Mouse (Mus musculus): ENCODE data around the gene Pdcd6. TPM values are rescaled to one million over a fixed set of nuclear protein-coding genes. Genes with fewer than 3 reads are reported as not detected.

The Pdcd6 gene
- total and polyA plus RNA-seq, 2 experiments from 2014 or later = 60.3 to 90.8 TPM

GRCm38 (mm10) chr13:74316386-74316785 is 994 bp downstream of the Pdcd6 start:
- WGBS = 24% methylated on average over 4 of the region's 4 CpGs
- peak overlapping the region; percentile 71; the same call in 1 of the 2 replicates for H3K27ac ChIP-seq (ENCODE audit: low read depth)
- peak overlapping the region; percentile 70 for H3K9ac ChIP-seq (replicated peaks; ENCODE audit: low read depth, low read length)
- peak overlapping the region; percentile 67 for H3K4me2 ChIP-seq (ENCODE audit: low read depth, low read length)
- peaks cover 40% of the 10 kb centered on the region for H3K36me3 ChIP-seq (replicated peaks; ENCODE audit: control insufficient read depth, insufficient read depth, low read length)
- H3K27me3 ChIP-seq (ENCODE audit: control insufficient read depth, insufficient read depth, low read length) = no peaks in the 10 kb centered on the region
- ATAC-seq (ENCODE audit: insufficient read depth, low read depth) (no peak), DNase-seq (ENCODE audit: low spot score) (no peak)
- peaks cover 12% of the 10 kb centered on the region for H3K4me1 ChIP-seq (ENCODE audit: control insufficient read depth, insufficient read depth)
- peak overlapping the region; percentile 71 for H3K4me3 ChIP-seq (ENCODE audit: low read depth, low read length)
- no peak for TF ChIP-seq CTCF (IDR thresholded peaks at IDR 0.05; ENCODE audit: low read depth)
- TF ChIP-seq EP300 (IDR thresholded peaks at IDR 0.05; ENCODE audit: low read depth) = no peak
- no peaks in the 10 kb centered on the region for H3K9me3 ChIP-seq (replicated peaks; ENCODE audit: control insufficient read depth, low read length)

DNA sequence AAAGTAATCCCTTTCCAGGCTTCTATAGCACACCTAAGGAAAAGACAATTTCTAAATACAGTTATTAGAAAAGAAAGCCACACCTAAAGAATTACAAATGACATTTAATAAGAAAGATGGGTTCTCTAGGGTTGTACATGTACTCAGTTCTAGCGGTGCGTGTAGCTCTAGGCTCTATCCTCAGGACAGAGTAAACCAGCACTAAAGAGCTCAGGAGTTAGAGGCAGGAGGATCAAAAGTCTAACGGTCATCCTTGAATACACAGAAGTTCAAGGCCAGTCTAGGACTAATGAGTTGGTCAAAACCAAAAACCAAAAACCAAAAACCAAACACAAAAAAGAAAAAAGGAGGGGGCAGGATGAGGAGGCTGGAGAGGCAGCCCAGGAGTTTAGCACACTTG is 2.8 kb downstream of the Pdcd6 start:
- H3K9me3 ChIP-seq (replicated peaks; ENCODE audit: control insufficient read depth, low read length) = no peaks in the 10 kb centered on the region
- no peak for ATAC-seq (ENCODE audit: insufficient read depth, low read depth)
- WGBS = 94% methylated on average over 3 of the region's 3 CpGs
- H3K27ac ChIP-seq (ENCODE audit: low read depth) = no peak overlapping the region
- peaks cover 38% of the 10 kb centered on the region for H3K36me3 ChIP-seq (replicated peaks; ENCODE audit: control insufficient read depth, insufficient read depth, low read length)
- DNase-seq (ENCODE audit: low spot score) = no peak
- H3K4me3 ChIP-seq (ENCODE audit: low read depth, low read length) = no peak overlapping the region
- TF ChIP-seq CTCF (IDR thresholded peaks at IDR 0.05; ENCODE audit: low read depth) (no peak), EP300 (IDR thresholded peaks at IDR 0.05; ENCODE audit: low read depth) (no peak)
- H3K4me1 ChIP-seq (ENCODE audit: control insufficient read depth, insufficient read depth) = peaks cover 12% of the 10 kb centered on the region
- no peak overlapping the region for H3K4me2 ChIP-seq (ENCODE audit: low read depth, low read length)
- no peaks in the 10 kb centered on the region for H3K27me3 ChIP-seq (ENCODE audit: control insufficient read depth, insufficient read depth, low read length)
- H3K9ac ChIP-seq (replicated peaks; ENCODE audit: low read depth, low read length) = no peak overlapping the region

- ATAC-seq (ENCODE audit: insufficient read depth, low read depth) = no peak
- 98% methylated on average over 1 of the region's 1 CpGs for WGBS
These were observed 11.6 kb downstream of the Pdcd6 start for GRCm38 (mm10) chr13:74305780-74306179.

DNA sequence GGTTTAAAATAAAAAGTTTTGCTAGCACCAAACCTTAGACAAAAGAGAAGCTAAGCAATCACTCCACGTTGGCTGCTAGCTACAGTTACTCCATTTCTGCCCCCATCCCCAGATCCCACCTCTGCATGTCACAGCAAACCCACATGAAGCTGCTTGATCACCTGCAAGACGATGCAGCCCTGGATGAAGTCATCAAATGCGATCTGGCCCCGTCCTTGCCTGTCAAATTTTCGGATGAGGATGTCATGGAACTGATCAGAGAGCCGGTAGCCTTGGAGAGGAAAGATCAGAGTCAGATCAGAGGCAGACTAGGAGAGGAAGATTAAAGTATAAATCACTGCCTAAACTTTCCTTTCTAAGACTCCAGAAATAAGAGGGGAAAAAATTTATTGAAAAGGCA is 12.0 kb downstream of the Pdcd6 start:
- TF ChIP-seq CTCF (IDR thresholded peaks at IDR 0.05; ENCODE audit: low read depth) (no peak), EP300 (IDR thresholded peaks at IDR 0.05; ENCODE audit: low read depth) (no peak)
- Histone ChIP-seq H3K36me3 (replicated peaks; ENCODE audit: control insufficient read depth, insufficient read depth, low read length) (peaks cover 85% of the 10 kb centered on the region), H3K4me1 (ENCODE audit: control insufficient read depth, insufficient read depth) (no peaks in the 10 kb centered on the region), H3K9ac (replicated peaks; ENCODE audit: low read depth, low read length) (no peak overlapping the region), H3K9me3 (replicated peaks; ENCODE audit: control insufficient read depth, low read length) (no peaks in the 10 kb centered on the region), H3K27me3 (ENCODE audit: control insufficient read depth, insufficient read depth, low read length) (no peaks in the 10 kb centered on the region), H3K4me2 (ENCODE audit: low read depth, low read length) (no peak overlapping the region), H3K4me3 (ENCODE audit: low read depth, low read length) (no peak overlapping the region), H3K27ac (ENCODE audit: low read depth) (no peak overlapping the region)
- no peak for ATAC-seq (ENCODE audit: insufficient read depth, low read depth)
- 86% methylated on average over 6 of the region's 6 CpGs for WGBS
- DNase-seq (ENCODE audit: low spot score) = no peak

More at GRCm38 (mm10) chr13:74305780-74306179, 11.6 kb downstream of the Pdcd6 start:
- Histone ChIP-seq H3K36me3 (replicated peaks; ENCODE audit: control insufficient read depth, insufficient read depth, low read length) (peaks cover 89% of the 10 kb centered on the region), H3K9ac (replicated peaks; ENCODE audit: low read depth, low read length) (no peak overlapping the region), H3K9me3 (replicated peaks; ENCODE audit: control insufficient read depth, low read length) (no peaks in the 10 kb centered on the region), H3K27ac (ENCODE audit: low read depth) (no peak overlapping the region), H3K4me3 (ENCODE audit: low read depth, low read length) (no peak overlapping the region), H3K4me2 (ENCODE audit: low read depth, low read length) (no peak overlapping the region), H3K27me3 (ENCODE audit: control insufficient read depth, insufficient read depth, low read length) (no peaks in the 10 kb centered on the region), H3K4me1 (ENCODE audit: control insufficient read depth, insufficient read depth) (no peaks in the 10 kb centered on the region)
- TF ChIP-seq EP300 (IDR thresholded peaks at IDR 0.05; ENCODE audit: low read depth) = no peak
- no peak for TF ChIP-seq CTCF (IDR thresholded peaks at IDR 0.05; ENCODE audit: low read depth)
- no peak for DNase-seq (ENCODE audit: low spot score)

- TF ChIP-seq EP300 (IDR thresholded peaks at IDR 0.05; ENCODE audit: low read depth) = no peak
- TF ChIP-seq CTCF (IDR thresholded peaks at IDR 0.05; ENCODE audit: low read depth) = no peak
- no peaks in the 10 kb centered on the region for H3K27me3 ChIP-seq (ENCODE audit: control insufficient read depth, insufficient read depth, low read length)
- H3K36me3 ChIP-seq (replicated peaks; ENCODE audit: control insufficient read depth, insufficient read depth, low read length) = peaks cover 57% of the 10 kb centered on the region
- DNase-seq (ENCODE audit: low spot score) = no peak
- H3K27ac ChIP-seq (ENCODE audit: low read depth) = no peak overlapping the region
- H3K4me3 ChIP-seq (ENCODE audit: low read depth, low read length) = no peak overlapping the region
- H3K4me2 ChIP-seq (ENCODE audit: low read depth, low read length) = no peak overlapping the region
- 73% methylated on average over 10 of the region's 10 CpGs for WGBS
- H3K9ac ChIP-seq (replicated peaks; ENCODE audit: low read depth, low read length) = no peak overlapping the region
- H3K9me3 ChIP-seq (replicated peaks; ENCODE audit: control insufficient read depth, low read length) = no peaks in the 10 kb centered on the region
- no peaks in the 10 kb centered on the region for H3K4me1 ChIP-seq (ENCODE audit: control insufficient read depth, insufficient read depth)
- ATAC-seq (ENCODE audit: insufficient read depth, low read depth) = no peak
These were observed 15.0 kb downstream of the Pdcd6 start for GRCm38 (mm10) chr13:74302050-74303037.

Data from heart, postnatal 0 days (tissue).